Mouse (Mus musculus) adrenal gland, adult 10 weeks (tissue): ENCODE results near the gene Gas7. TPM values are rescaled to one million over a fixed set of nuclear protein-coding genes. Genes with fewer than 3 reads are reported as not detected.

Experiments used
- polyA plus RNA-seq: library from polyadenylated mRNA; stranded (reverse); fragments of 350-450 nt; fragmentation: Illumina TruSeq; extraction: RNeasy Lipid Tissue Mini Kit (QIAGEN cat#74804); gene quantifications from one replicate; pipeline ENCODE4 v1.2.3, GENCODE M21; 2014; ENCODE audit warnings: low read depth, low replicate concordance

The Gas7 gene
- 10.8 TPM for polyA plus RNA-seq

DNA sequence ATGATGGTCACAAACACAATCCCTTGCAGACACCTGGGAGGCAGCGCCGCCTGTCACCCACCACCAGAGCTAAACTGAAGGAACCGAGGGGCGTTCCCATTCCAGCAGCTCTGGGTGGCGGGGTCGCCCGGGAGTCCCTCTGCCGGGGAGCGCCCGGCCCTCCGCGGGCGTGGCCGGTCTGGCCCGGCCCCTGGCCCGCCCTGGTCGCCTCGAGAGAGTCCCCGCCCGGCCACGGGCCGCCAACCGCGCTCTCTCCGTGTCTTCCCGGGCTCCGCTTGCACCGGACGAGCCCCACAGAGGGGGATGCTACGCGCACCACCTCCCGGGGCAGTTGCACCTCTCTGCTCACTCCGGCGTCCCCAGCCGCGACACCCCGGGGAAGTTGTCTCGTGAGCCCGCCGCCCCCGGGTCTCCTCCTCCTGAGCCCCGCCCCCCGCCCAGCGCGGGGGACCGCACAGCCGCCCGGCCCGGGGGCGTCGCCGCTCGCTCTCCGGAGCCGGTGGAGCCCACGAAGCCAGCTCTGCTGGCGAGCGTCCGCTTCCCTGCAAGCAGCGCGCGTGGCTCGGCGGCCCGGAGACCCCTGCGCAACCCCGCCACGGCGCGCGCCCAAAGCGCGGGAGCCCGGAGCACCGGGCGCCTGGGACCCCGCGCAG lies at the start of gene Gas7:
Gene Gas7, plus strand, starts transcription at position 564 of the 653 bp plus-strand sequence.

DNA sequence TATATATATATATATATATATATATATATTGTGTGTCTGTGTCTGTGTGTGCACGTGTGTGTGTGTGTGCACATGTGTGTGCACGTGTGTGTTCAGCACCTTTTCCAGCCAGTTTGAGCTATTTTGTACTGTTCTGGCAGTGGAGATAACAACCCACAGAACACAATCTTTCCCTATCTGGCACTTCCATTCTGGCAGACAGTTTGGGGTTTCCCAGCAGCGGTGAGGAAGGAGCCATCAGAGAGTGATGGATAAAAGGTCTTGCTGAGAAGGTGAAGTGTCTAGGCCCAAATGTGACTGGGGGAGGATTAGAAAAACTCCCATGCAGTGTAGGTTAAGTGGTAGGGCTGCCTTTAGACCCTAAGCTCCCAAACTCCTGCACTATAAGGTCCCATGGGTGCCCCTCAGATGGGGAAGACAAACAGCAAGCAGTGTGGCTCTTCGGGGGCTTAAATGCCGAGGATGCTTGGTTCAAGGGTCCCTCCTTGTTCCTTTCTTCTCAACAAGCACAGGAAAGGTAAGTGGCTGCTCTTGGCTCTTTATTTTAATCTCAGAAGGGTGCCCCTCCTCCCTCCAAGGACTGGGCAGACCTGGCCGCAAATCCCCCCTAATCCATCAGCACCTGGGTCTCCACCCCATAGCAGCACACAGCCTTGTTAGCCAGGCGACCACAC lies 239.6 kb downstream of the Gas7 start, which contains the start of gene Rcvrn:
Gene Rcvrn, plus strand, starts transcription at position 624 of the 674 bp plus-strand sequence.

Other genes starting within 250 kb of the Gas7 start
- gene Myh4, start 217.4 kb upstream of the Gas7 start, polyA plus RNA-seq: 16.3 TPM
- not detected for gene Myh8, start 178.3 kb upstream of the Gas7 start, polyA plus RNA-seq
- gene Myh13, start 133.8 kb upstream of the Gas7 start, polyA plus RNA-seq: not detected
- not detected for gene Rcvrn, start 239.9 kb downstream of the Gas7 start, polyA plus RNA-seq